Mouse (Mus musculus): ENCODE results near the gene N4bp3. TPM values are rescaled to one million over a fixed set of nuclear protein-coding genes. Genes with fewer than 3 reads are reported as not detected.
A peak's percentile ranks its signal among the peaks of the same experiment; 100 is the strongest.
"Not testable (repeated sequence)": the region's sequence is repeated elsewhere in the genome, so short reads cannot be mapped to it uniquely, and the experiment has no call there.

N4bp3 gene
- total and polyA plus RNA-seq, 2 experiments from 2014 or later, result 24.7 to 41.2 TPM

DNA sequence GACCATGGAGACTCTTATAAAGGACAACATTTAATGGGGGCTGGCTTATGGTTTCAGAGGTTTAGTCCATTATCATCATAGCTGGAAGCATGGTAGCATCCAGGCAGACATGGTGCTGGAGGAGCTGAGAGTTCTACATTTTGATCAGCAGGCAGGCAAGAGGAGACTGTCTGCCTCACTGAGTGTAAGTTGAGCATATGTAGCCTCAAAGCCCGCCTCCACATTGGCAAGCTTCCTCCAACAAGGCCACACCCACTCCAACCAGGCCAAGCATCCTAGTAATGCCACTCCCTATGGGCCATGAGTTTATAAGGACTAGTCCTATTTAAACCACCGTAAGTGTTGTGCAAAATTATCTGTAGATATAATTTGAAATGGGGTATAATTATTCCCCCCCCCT is 20.7 kb upstream of the N4bp3 start:
- Histone ChIP-seq H3K4me3 (ENCODE audit: low read depth, low read length) (no peak overlapping the region), H3K27ac (ENCODE audit: low read depth, low read length) (no peak overlapping the region), H3K27me3 (ENCODE audit: insufficient read depth, low read length) (no peaks in the 10 kb centered on the region), H3K9ac (replicated peaks; ENCODE audit: low read length, poor library complexity, severe bottlenecking) (no peak overlapping the region), H3K9me3 (ENCODE audit: low read length) (no peaks in the 10 kb centered on the region), H3K4me1 (ENCODE audit: insufficient read depth, low read length) (no peaks in the 10 kb centered on the region), H3K36me3 (ENCODE audit: insufficient read depth, low read length) (no peaks in the 10 kb centered on the region), H3K4me2 (ENCODE audit: low read depth, low read length, poor library complexity, severe bottlenecking) (no peak overlapping the region)
- 80% methylated on average over 2 of the region's 2 CpGs for WGBS
- no peak for TF ChIP-seq CTCF (IDR thresholded peaks at IDR 0.05)
- DNase-seq (ENCODE audit: low spot score) (no peak), ATAC-seq (ENCODE audit: low FRiP score) (no peak)

- 93% methylated on average over 7 of the region's 7 CpGs for WGBS
- no peak overlapping the region for H3K4me3 ChIP-seq (ENCODE audit: low read depth, low read length)
- no peak overlapping the region for H3K4me2 ChIP-seq (ENCODE audit: low read depth, low read length, poor library complexity, severe bottlenecking)
- no peaks in the 10 kb centered on the region for H3K27me3 ChIP-seq (ENCODE audit: insufficient read depth, low read length)
- no peaks in the 10 kb centered on the region for H3K9me3 ChIP-seq (ENCODE audit: low read length)
- ATAC-seq (ENCODE audit: low FRiP score) (no peak), DNase-seq (ENCODE audit: low spot score) (no peak)
- H3K36me3 ChIP-seq (ENCODE audit: insufficient read depth, low read length), result no peaks in the 10 kb centered on the region
- no peaks in the 10 kb centered on the region for H3K4me1 ChIP-seq (ENCODE audit: insufficient read depth, low read length)
- H3K9ac ChIP-seq (replicated peaks; ENCODE audit: low read length, poor library complexity, severe bottlenecking), result no peak overlapping the region
- no peak for TF ChIP-seq CTCF (IDR thresholded peaks at IDR 0.05)
- H3K27ac ChIP-seq (ENCODE audit: low read depth, low read length), result no peak overlapping the region
These were observed 20.2 kb upstream of the N4bp3 start for GRCm38 (mm10) chr11:51670846-51671245.

DNA sequence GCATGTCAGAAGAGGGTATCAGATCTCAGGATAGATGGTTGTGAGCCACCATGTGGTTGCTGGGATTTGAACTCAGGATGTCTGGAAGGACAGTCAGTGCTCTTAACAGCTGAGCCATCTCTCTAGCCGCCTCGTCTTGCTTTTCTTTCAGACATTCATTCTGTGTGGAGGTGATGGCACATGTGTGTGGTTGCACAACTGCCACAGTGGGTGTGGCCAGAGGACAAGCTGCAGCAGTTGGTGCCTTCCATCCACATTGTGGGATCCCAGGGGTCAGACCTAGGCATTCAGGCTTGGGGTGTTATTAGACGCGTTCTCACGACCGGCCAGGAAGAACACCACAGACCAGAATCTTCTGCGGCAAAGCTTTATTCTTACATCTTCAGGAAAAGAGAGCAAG is 14.1 kb upstream of the N4bp3 start:
- not testable (repeated sequence) for ATAC-seq (ENCODE audit: low FRiP score); DNase-seq (ENCODE audit: low spot score); H3K4me1 ChIP-seq (ENCODE audit: insufficient read depth, low read length); H3K9me3 ChIP-seq (ENCODE audit: low read length); H3K4me2 ChIP-seq (ENCODE audit: low read depth, low read length, poor library complexity, severe bottlenecking); H3K27me3 ChIP-seq (ENCODE audit: insufficient read depth, low read length); H3K27ac ChIP-seq (ENCODE audit: low read depth, low read length); H3K9ac ChIP-seq (replicated peaks; ENCODE audit: low read length, poor library complexity, severe bottlenecking); H3K4me3 ChIP-seq (ENCODE audit: low read depth, low read length); H3K36me3 ChIP-seq (ENCODE audit: insufficient read depth, low read length)
- 94% methylated on average over 7 of the region's 7 CpGs for WGBS

DNA sequence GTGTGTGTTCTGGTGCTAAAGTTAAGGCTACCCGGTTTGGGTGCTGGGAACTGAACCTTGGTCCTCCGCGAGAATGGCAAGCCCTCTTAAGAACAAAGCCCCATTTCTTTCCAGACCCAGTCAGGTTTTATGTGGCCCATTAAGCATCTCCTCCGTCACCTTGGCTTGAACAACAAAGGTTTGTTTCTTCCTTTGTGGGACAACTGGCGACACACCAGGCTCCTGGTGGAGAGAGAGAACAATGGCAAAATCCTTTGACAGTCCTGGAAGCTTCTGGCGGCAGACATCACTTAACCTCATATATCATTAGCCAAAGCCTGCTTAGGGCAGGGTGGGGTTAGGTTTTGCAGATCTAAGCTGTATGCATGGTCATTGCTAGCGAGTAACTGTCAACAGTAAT is 12.0 kb upstream of the N4bp3 start:
- 78% methylated on average over 7 of the region's 7 CpGs for WGBS
- Histone ChIP-seq H3K9ac (replicated peaks; ENCODE audit: low read length, poor library complexity, severe bottlenecking) (no peak overlapping the region), H3K36me3 (ENCODE audit: insufficient read depth, low read length) (no peaks in the 10 kb centered on the region), H3K27me3 (ENCODE audit: insufficient read depth, low read length) (no peaks in the 10 kb centered on the region), H3K4me1 (ENCODE audit: insufficient read depth, low read length) (no peaks in the 10 kb centered on the region), H3K4me2 (ENCODE audit: low read depth, low read length, poor library complexity, severe bottlenecking) (no peak overlapping the region), H3K9me3 (ENCODE audit: low read length) (no peaks in the 10 kb centered on the region), H3K27ac (ENCODE audit: low read depth, low read length) (no peak overlapping the region), H3K4me3 (ENCODE audit: low read depth, low read length) (no peak overlapping the region)
- DNase-seq (ENCODE audit: low spot score) (no peak), ATAC-seq (ENCODE audit: low FRiP score) (no peak)
- no peak for TF ChIP-seq CTCF (IDR thresholded peaks at IDR 0.05)

DNA sequence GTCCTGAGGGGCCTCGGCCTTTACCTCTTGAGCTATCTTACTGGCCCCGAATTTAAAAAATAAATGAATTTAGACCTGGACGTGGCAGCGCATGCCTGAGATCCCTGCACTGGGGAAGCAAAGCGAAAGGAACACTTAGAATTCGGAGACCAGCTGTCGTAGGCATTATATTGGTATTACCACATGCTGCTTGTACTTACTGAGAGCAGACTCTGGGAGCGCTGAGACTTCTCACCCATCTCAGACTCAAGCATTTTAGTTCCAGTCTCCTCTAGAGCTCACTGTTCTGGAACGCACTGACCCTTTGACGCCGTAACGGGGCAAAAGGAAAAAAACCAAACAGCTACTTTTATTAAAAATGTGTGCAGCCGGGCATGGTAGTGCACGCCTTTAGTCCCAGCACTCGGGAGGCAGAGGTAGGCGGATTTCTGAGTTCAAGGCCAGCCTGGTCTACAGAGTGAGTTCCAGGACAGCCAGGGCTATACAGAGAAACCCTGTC is 11.3 kb upstream of the N4bp3 start:
- no peak for TF ChIP-seq CTCF (IDR thresholded peaks at IDR 0.05)
- DNase-seq (ENCODE audit: low spot score), result no peak
- WGBS, result 69% methylated on average over 16 of the region's 16 CpGs

DNA sequence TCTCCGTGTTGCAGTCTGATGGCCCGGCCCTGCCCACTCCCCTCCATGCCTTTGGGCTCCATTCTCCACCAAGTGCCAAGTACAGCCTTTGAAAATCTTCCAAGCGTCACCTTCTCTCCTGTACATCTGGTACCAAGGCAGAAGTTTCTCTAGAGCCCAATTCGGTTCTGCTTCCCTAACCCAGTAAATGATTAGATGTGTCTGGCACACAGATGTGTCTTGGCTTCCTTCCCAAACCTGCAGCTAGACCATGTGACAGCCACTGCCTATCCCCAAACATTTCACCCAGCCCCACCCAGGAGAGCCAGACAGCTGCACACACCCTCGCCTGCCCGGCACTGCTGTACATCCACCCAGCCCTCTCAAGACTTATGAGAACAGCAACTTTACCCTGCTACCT is 8.1 kb upstream of the N4bp3 start:
- peak; percentile 47 for DNase-seq (ENCODE audit: low spot score)
- no peak for TF ChIP-seq CTCF (IDR thresholded peaks at IDR 0.05)
- H3K4me2 ChIP-seq (ENCODE audit: low read depth, low read length, poor library complexity, severe bottlenecking), result no peak overlapping the region

More for the DNA sequence above, 11.3 kb upstream of the N4bp3 start:
- Histone ChIP-seq H3K4me1 (ENCODE audit: insufficient read depth, low read length) (no peaks in the 10 kb centered on the region), H3K27me3 (ENCODE audit: insufficient read depth, low read length) (no peaks in the 10 kb centered on the region), H3K9me3 (ENCODE audit: low read length) (no peaks in the 10 kb centered on the region), H3K27ac (ENCODE audit: low read depth, low read length) (no peak overlapping the region), H3K9ac (replicated peaks; ENCODE audit: low read length, poor library complexity, severe bottlenecking) (no peak overlapping the region), H3K36me3 (ENCODE audit: insufficient read depth, low read length) (no peaks in the 10 kb centered on the region), H3K4me3 (ENCODE audit: low read depth, low read length) (no peak overlapping the region), H3K4me2 (ENCODE audit: low read depth, low read length, poor library complexity, severe bottlenecking) (no peak overlapping the region)
- ATAC-seq (ENCODE audit: low FRiP score), result no peak

More for the DNA sequence above, 8.1 kb upstream of the N4bp3 start:
- Histone ChIP-seq H3K9me3 (ENCODE audit: low read length) (no peaks in the 10 kb centered on the region), H3K27ac (ENCODE audit: low read depth, low read length) (no peak overlapping the region), H3K36me3 (ENCODE audit: insufficient read depth, low read length) (no peaks in the 10 kb centered on the region), H3K27me3 (ENCODE audit: insufficient read depth, low read length) (no peaks in the 10 kb centered on the region), H3K9ac (replicated peaks; ENCODE audit: low read length, poor library complexity, severe bottlenecking) (no peak overlapping the region), H3K4me3 (ENCODE audit: low read depth, low read length) (no peak overlapping the region), H3K4me1 (ENCODE audit: insufficient read depth, low read length) (no peaks in the 10 kb centered on the region)
- ATAC-seq (ENCODE audit: low FRiP score), result no peak
- WGBS, result 71% methylated on average over 6 of the region's 6 CpGs
